Mouse (Mus musculus): ENCODE measurements around the gene Dnase1l2. TPM values are rescaled to one million over a fixed set of nuclear protein-coding genes. Genes with fewer than 3 reads are reported as not detected.

Dnase1l2 gene
- polyA plus RNA-seq, 1 experiment: not detected

- TF ChIP-seq GATA1 (IDR thresholded peaks at IDR 0.05; ENCODE audit: low read length): no peak
Observed at GRCm38 (mm10) chr17:24477053-24477984, 34.4 kb upstream of the Dnase1l2 start.

DNA sequence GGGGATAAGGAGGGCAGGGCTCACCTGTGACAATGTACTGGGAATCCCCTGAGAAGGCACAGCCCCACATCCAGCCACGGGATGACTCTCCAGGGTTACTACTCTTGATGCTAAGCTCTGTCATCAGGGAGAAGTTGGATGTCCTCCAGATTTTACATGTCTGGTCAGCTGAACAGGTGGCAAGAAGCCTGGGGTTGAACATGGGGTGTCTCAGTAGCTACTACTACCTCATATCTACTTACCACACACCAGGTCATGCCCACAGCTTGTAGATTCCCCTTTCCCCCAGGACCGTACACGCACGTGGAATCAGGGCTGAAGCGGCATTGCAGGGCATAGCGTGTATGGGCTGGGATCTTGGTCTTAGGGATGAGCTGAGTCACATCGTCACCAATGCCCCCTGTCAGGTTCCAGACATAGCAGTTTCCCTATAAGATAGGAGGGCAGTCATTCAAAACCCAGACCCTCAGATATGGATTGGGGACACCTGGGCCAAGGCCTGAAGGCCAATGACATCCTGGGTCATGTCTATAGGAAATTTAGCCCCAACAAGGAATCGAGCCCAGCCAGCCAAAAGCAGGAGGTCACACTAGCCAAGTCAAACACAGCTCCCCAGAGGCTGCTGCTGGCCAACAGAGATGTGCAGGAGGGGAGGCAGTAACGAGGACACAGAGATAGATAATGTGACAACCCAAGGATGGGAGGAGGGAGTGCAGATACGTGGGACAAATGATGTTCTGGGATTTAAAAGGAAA is 33.3 kb upstream of the Dnase1l2 start:
- TF ChIP-seq GATA1 (IDR thresholded peaks at IDR 0.05; ENCODE audit: low read length): no peak

DNA sequence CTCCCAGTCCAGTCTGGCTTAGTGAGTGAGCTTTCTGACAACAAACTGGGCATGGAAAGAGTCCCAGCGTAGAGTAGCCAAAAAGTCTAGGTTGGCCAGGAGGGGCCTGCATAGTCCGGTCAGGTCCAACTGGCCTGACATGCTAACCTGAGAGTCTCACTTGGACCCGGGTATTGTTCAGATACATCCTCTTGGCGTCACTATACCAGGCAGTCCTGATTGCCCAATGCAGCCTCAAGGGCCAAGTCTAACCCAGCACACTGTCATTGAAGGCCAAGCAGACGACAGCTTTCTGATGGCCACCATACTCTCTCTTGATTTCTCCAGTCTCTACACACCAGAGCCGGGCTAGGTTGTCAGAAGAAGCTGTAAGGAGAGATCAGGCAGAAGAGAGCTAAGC is 32.7 kb upstream of the Dnase1l2 start:
- TF ChIP-seq GATA1 (IDR thresholded peaks at IDR 0.05; ENCODE audit: low read length): no peak

DNA sequence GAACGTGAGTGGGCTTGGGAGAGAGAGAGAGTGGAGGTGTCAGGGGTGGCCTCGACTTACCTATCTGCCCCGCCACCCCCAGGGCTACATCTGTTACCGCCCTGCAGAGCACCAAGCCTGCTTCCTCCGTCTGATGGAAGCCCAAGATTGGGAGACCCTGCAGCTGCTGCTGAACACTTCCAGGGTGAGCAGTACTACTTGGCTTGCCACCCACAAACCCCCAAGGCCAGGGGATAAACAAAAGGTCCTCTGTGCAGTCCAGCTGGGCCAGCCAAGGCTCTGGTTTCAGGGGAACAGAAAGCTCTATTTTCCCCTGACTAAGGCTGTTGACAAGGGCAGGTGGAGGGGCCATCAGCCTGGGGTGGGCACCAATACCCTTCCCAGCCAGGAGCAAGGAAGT is 31.7 kb upstream of the Dnase1l2 start:
- no peak for TF ChIP-seq GATA1 (IDR thresholded peaks at IDR 0.05; ENCODE audit: low read length)

GRCm38 (mm10) chr17:24473612-24474275 is 30.8 kb upstream of the Dnase1l2 start, which contains the start of gene Bricd5:
TSS of gene Bricd5 (plus strand) at chr17:24473884.
- TF ChIP-seq GATA1 (IDR thresholded peaks at IDR 0.05; ENCODE audit: low read length): no peak

GRCm38 (mm10) chr17:24472512-24472911 is 29.6 kb upstream of the Dnase1l2 start:
- no peak for TF ChIP-seq GATA1 (IDR thresholded peaks at IDR 0.05; ENCODE audit: low read length)

GRCm38 (mm10) chr17:24470701-24471527 is 28.0 kb upstream of the Dnase1l2 start:
- TF ChIP-seq GATA1 (IDR thresholded peaks at IDR 0.05; ENCODE audit: low read length): no peak

DNA sequence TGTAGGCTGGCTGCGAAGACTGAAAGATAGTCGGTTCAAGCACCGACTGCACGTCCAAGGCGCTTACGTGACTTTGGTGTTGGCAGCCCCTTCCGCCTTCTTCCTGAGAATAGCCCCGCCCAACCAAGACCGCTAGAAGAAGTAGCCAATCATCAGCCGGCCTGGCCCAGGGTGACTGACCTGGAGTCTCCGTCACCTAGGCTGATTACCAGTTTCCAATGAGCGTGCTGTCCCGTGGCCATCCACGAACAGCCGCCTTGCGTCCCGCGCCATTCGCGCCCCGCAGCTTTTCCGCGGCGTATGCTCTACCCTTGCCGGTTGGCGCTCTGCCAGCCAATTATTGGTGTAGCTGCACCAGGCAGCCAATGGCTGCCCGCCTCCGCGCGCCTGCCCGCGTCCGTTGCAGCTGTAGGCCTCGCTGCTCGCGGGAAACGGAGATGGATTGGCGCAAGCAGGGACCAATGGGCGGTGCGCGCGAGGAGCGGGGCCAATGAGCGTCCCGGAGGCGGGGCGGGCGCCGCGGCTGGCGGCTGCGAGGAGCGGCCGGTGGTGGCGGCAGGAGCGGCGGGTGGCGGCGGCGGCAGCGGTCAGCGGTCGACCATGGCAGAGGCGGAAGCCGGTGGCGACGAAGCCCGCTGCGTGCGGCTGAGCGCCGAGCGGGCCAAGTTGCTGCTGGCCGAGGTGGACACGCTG is 27.2 kb upstream of the Dnase1l2 start, which contains the start of the genes E4f1 and Pgp:
E4f1 (minus strand) TSS at position 404 of the 693 bp plus-strand sequence.
Pgp (plus strand) TSS at position 483 of the 693 bp plus-strand sequence.
- TF ChIP-seq GATA1 (IDR thresholded peaks at IDR 0.05; ENCODE audit: low read length): no peak

DNA sequence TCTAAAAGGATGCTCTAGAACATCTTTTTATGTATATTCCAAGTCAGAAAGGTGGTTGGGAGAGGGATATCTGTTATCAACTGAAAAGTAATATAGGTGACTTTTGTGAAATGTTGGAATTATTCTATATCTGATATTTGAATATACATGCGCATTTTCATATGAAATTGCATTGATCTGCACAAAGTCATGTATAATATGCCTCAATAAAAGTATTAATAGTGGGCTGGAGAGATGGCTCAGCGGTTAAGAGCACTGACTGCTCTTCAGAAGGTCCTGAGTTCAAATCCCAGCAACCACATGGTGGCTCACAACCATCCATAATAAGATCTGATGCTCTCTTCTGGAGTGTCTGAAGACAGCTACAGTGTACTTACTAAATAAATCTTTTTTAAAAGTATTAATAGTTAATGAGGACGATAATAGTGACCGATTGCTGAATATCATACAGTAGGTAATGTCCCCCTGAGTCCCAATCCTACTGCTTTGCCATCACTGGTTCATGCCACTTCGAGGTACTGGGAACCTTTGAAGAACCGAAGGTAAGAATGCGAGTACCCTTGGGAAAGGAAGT is 26.5 kb upstream of the Dnase1l2 start:
- TF ChIP-seq GATA1 (IDR thresholded peaks at IDR 0.05; ENCODE audit: low read length): no peak

DNA sequence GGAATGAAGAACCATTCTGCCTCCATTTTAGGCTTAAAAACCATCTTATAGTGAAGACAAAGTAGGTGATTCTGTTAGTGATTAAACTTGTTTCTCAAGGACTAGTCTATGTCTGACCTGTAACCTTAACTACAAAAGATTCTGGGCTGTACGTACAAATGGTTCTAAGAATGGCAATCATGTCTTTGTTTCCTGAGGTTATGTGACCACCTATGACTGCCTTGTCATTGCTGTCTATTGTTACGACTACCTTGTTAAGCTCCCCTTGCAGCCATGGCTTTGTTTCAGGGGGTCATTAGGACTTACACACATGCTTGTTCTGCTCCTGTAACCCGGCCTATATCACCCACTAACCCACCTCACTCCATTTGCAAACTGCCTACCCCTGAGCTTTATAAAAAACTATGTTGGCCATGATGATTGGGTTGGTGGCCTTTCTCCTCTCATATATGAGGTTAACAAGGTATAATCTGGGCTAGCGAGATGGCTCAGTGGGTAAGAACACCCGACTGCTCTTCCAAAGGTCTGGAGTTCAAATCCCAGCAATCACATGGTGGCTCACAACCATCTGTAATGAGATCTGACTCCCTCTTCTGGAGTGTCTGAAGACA is 25.8 kb upstream of the Dnase1l2 start:
- TF ChIP-seq GATA1 (IDR thresholded peaks at IDR 0.05; ENCODE audit: low read length): no peak

DNA sequence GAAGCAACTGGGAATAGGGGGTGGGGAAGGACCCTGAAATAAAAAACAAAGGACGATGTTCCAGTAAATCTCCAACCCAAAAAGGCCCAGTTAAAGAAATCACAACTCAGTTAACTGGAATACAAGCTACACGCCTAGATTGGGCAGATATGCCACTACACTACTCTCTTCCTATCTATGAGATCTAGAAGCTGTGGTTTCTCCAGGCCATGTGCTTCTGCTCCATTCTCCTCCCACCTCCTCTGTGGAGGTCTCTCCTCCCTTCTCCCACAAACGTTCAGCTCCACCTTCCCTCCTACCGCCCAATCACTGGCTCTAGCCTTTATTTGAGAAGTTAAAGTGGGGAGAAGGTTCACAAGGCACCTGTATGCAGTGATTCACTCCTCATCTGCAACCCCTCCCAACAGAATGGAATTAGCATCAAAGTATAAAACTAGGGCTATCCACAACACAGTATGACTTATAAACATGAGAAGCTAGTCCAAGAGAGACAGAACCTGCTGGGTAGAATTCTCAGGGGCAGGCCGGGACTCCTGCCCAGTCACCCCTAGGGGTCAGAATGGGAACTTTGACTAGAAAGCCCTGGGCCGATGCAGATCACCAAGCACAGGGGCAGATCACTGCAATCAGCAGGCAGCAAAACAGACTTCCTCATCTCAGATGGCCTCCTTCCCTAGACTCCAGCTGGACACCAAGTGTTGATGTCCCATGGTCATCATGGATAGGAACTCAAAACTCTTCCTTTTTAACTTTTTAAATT is 20.6 kb upstream of the Dnase1l2 start:
- peak; percentile 33 for TF ChIP-seq GATA1 (IDR thresholded peaks at IDR 0.05; ENCODE audit: low read length)

DNA sequence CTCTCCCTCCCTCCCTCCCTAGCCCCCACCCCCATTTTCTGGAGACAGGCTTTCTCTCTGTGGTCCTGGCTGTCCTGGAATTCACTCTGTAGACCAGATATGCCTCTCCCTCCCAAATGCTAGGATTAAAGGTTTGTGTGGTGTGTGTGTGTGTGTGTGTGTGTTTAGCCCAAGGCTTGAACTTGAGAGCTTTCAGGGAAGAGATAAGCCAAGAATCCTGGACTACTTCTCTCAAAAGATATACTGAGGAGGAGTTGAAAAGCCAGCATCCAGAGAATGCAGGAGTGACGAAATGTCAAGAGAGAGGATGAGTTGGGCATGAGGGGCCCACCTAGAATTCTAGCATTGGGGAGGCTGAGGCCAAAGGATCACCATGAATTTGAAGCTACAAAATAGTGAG is 20.0 kb upstream of the Dnase1l2 start:
- no peak for TF ChIP-seq GATA1 (IDR thresholded peaks at IDR 0.05; ENCODE audit: low read length)

DNA sequence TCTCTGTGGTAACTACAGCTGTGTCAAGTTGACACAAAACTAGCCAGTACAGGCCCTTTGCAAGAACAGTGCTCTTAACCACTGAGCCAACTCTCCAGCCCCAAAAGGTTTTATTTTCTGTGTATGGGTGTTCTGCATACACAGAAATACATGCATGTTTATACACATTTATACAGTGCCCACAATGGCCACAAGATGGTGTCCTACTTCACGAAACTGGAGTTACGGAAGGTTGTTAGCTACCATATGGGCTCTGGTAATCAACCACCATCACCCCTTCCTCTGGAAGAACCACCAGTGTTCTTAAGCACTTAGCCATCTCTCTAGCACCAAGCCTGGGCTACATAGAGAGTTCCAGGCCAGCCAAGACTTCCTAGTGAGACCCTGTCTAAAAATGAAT is 18.7 kb upstream of the Dnase1l2 start:
- no peak for TF ChIP-seq GATA1 (IDR thresholded peaks at IDR 0.05; ENCODE audit: low read length)

Data from G1E-ER4 (cell line).